Mouse (Mus musculus) lung, postnatal 14 days (tissue): ENCODE measurements around the gene Zfp617.
A peak's percentile ranks its signal among the peaks of the same experiment; 100 is the strongest.
"Not testable (repeated sequence)": the region's sequence is repeated elsewhere in the genome, so short reads cannot be mapped to it uniquely, and the experiment has no call there.

Source experiments
- DNase-seq: peaks from one replicate; pipeline ENCODE4 v3.0.0; 2021

Gene Zfp617

GRCm38 (mm10) chr8:71908309-71909261 lies at the start of gene Zfp617, which contains the start of gene Zfp882:
TSS of gene Zfp617 (plus strand) at chr8:71908635.
TSS of gene Zfp882 (plus strand) at chr8:71908608.
- peak; percentile 90 for DNase-seq

- not testable (repeated sequence) for DNase-seq
Observed at GRCm38 (mm10) chr8:71861551-71861950, 46.9 kb upstream of the Zfp617 start.

GRCm38 (mm10) chr8:71862038-71862437 lies 46.4 kb upstream of the Zfp617 start:
- not testable (repeated sequence) for DNase-seq

DNA sequence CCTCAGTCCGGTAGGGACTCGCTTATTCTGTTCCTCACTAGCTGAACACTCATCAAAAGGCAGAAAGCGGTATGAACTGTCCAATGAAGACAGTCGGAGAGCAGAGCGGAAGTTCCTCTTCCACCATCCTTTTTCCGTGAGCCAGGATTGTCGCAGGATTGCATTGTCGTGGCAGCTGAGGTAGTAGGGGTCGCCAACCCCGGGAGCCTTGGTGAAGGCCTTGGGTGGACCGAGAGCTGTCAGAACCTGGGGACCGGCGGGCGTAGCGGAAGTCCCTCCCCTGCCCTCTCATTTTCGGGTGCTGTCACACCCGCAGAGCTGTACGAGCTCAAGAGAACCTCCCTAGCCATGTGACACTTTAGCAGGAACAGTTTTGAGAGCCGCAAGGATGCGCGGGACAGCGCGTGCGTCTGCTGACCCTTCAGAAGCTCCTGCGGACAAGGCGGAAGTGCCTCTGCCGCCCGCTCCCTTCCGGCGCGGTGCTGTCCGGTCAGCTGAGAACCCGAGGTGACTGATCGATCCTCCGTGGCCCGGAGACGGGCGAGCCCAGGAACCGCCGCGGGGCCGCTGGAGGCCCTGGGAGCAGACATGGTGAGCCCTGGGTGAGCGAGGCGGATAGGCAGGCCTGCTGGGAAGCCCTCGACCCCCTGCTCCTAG lies 26.7 kb upstream of the Zfp617 start, which contains the start of gene Zfp709:
Zfp709 (plus strand) TSS at position 402 of the 657 bp plus-strand sequence.
- peak; percentile 66 for DNase-seq

DNA sequence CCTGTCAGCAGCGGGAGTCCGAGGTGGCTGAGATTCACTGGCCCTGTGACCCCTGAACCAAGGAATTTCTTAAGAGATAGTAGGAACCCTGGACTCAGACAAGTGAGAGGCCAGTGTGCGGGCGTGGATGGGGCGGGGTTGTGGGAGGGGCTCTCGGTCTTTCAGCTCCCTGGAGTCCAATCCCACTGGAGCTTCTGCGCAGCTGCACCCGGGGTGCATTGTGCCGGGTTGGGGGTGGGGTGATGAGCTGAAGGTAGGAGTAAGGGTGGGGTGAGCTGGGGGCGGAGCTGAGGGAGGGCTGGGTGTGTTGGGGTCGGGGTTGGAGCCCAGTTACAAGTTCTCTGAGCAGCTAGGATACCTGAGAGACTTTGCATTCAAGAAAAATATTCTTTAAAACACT lies 7.8 kb upstream of the Zfp617 start:
- DNase-seq = not testable (repeated sequence)

DNA sequence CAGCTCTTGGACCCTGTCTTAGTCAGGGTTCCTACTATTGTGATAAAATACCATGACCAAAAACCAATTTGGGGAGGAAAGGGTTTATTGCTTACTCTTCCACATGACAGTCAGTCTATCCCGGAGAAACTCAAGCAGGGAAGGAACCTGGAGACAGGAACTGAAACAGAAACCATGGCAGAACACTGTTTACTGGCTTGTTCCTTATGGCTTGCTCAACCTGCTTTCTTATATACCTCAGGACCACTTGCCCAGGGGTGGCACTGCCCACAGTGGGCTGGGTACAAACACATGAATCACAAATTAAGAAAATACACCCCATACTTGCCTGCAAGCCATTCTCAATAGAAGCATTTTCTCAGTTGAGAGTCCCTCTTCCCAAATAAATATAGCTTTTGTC lies 5.4 kb upstream of the Zfp617 start:
- not testable (repeated sequence) for DNase-seq

DNA sequence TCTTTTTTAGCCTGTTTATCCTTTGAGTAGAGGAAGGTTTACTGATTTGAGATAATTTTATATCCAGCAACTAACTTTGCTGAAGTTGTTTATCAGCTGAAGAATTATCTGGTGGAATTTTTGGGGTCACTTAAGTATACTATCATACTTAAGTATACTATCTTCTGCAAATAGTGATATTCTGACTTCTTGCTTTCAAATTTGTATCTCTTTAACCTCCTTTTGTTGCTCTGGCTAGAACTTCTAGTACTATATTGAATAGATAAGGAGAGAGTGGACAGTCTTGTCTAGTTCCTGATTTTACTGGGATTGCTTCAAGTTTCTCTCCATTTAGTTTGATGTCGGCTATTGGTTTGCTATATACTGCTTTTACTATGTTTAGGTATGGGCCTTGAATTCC lies 1.6 kb upstream of the Zfp617 start:
- no peak for DNase-seq

GRCm38 (mm10) chr8:71907798-71908257 lies 607 bp upstream of the Zfp617 start:
- DNase-seq = no peak

DNA sequence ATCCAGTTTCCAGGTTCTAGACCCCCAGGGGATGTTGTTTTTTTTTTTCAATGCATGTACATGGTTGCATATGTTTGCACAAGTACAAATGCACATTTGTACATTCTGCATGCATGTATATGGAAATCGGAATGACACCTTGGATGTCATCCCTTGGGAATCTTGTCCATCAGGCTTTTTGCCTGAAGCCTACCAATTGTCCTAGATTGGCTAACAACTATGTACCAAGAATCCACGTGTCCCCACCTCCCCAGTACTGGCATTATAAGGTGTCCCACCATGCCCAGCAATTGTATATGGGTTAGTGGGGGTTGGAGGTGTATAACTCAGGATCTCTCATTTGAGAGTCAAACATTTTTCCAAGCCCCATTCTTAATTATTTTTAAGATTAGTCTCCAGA lies 3.9 kb downstream of the Zfp617 start:
- no peak for DNase-seq

GRCm38 (mm10) chr8:71922567-71923401 lies 14.3 kb downstream of the Zfp617 start:
- peak; percentile 95 for DNase-seq

- DNase-seq = no peak
Observed at GRCm38 (mm10) chr8:71925791-71926190, 17.4 kb downstream of the Zfp617 start.

DNA sequence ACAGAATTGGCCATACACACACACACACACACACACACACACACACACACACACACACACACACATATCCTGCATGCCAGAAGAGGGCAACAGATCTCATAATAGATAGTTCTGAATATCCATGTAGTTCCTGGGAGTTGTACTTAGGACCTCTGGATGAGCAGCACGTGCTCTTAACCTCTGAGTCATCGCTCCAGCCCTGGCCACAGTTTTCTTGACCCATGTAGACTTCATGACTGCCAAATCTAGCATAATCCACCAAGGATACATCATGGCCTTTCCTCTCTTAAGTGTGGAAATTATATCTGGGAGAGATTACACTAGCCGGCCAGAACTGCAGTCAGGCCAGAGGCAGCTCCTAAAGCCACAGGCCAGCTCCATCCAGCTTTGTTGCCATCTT lies 18.1 kb downstream of the Zfp617 start:
- DNase-seq = no peak

DNA sequence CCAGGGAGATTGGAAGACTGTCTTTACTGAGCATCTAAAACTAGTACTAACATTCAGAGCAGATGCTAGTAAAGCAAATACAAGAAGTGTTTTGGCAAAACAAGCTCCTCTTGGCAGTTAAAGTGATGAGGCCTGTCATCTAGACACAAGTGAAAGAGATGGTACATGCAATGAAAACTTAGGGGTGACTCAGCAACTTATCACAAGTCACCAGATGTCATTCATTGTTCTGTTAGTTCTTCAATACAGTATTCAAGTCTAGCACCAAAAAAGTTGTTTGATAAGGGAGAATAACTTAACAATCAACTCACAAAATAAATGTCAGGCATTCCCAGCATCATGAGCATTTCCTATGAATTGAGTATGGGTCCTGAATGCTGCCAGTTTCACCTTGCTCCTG lies 19.3 kb downstream of the Zfp617 start:
- DNase-seq = no peak

- not testable (repeated sequence) for DNase-seq
Observed at GRCm38 (mm10) chr8:71938037-71938436, 29.6 kb downstream of the Zfp617 start.

DNA sequence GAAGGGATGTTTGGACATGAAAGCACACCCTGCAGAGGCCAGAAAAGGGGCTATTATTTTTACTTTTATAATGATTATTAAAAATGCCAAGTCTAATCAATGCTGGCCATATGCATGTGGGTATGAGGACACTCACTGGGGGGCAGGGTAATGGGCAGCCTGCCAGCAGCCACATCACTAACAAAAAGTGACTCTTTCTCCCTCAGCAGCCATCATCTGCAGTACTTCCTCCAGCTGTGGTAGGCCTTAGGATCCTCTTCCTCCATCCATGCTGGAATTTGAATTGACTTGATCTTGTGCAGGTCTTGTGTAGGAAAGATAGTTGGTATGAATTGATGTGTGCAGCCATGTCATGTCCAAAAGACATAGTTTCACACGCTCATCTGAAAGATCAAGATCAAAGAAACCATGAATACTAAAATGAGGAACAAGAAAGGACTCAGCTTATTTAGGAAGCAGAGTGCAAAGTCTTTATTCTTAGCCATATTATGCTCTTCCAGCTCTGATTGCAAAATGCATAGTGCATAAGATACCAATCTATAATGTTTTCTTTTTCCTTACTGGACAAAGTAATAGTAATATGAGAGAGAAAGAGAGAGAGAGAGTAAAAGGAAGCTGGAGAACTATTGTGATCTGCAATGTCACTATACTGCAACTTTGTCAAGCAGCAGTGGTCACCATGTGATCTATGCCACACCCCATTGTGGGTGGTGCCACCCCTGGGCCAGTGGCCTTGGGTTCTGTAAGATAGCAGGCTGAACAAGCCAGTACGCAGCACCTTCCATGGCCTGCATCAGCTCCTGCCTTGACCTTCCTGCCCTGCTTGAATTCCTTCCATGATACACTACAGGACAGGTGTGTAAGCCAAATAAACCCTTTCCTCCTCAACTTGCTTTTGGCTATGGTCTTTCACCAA lies 32.1 kb downstream of the Zfp617 start:
- no peak for DNase-seq

- no peak for DNase-seq
Observed at GRCm38 (mm10) chr8:71941776-71942175, 33.3 kb downstream of the Zfp617 start.

DNA sequence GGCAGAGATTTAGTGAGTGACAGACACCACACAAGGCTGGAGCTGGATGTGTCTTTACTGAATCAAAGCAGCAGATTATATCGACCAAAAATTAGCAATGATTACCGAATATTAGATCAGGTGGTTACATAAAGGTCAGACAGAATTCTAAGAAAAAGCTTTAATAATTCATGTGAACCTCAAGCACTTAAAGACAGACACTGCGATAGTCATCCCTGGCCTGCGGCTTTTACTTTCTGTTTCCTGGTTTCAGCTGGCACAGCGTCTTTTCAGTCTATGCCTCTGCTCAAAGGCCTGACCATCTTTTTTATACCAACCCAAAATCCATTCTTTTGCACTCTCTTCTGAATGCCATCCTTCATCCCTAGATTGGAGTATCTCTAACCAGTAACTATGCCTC lies 40.2 kb downstream of the Zfp617 start:
- no peak for DNase-seq

GRCm38 (mm10) chr8:71950482-71951221 lies 42.2 kb downstream of the Zfp617 start, which contains the start of gene Zfp961:
TSS of gene Zfp961 (plus strand) at chr8:71951038.
- DNase-seq = peak; percentile 99

DNA sequence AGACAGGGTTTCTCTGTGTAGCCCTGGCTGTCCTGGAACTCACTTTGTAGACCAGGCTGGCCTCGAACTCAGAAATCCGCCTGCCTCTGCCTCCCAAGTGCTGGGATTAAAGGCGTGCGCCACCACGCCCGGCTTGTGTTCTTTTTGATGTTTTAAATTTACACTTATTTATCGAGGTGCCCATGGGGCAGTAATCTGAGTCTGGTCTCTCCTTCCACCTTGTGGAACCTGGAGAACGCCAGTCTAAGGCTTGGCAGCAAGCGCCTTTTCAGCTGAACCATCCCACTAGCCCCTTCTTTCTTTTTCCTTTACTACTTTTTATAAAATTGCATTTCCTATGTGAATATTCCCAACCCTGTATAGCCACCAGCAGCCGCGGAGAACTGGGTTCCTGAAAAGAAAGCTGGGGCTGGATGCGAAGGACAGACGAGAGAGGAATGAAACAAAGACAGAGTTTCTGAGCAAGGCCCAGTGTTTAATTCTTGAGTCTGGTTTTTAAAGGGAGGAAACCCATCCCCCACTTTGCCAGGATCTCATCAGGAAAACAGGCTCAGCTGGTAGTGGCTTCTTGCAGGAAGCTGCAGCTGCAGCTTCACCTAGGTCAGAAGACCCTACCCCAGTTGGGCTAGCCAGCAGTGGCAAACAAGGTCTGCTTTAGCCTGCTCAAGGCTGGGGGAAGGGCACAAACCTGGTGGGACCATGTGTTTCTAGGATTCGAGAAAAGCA lies 43.2 kb downstream of the Zfp617 start:
- no peak for DNase-seq

DNA sequence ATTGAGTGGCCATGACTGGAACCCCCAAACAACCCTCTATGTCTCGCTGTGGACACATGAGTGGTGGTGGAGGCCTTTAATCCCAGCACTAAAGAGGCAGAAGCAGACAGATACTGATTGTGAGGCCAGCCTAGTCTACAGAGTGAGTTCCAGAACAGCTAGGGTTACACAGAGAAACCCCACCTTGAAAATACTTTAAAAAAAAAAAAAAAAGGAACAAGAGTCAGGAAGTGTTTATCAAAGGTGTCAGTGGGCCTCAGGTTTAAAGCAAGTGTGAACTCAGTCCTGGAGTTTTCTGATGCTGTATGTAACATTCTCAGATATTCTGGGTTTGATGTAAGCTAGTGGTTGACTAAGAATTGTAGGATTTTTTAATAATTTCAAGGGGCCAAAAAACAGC lies 44.1 kb downstream of the Zfp617 start:
- no peak for DNase-seq
